Mouse (Mus musculus): ENCODE measurements at regions not wholly inside any gene's neighbourhood (a gene's known extent, or its start where the extent isn't known, plus 50 kb on each side); places are given as distances from the start of the nearest gene placed in this dataset.

DNA sequence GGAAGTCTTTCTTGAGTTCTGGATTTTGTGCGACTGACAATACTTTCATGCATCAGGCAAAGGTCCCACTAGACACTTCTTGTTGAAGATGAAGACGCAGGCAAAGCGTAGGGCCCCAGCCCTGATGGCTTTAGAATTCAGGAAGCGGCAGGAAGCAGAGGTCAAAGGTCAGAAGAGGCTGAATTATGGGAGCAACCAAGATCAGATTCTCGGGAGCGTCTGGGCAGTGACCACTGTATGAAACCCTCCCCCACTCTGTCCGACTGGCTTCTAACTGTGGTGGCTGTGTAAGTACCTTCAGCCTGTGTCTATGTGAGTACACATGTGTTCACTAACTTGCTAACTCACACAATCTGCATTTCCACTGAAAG, 160.9 kb upstream of the Haao start:
- no peak overlapping the region for H3K4me3 ChIP-seq (ENCODE audit: low read depth, low read length)
- TF ChIP-seq EP300 (IDR thresholded peaks at IDR 0.05; ENCODE audit: low read depth) (no peak), CTCF (IDR thresholded peaks at IDR 0.05; ENCODE audit: low read depth) (no peak)
- ATAC-seq (ENCODE audit: insufficient read depth, low read depth) (no peak), DNase-seq (ENCODE audit: low spot score) (no peak)
- H3K4me1 ChIP-seq (ENCODE audit: control insufficient read depth, insufficient read depth): no peaks in the 10 kb centered on the region
- no peaks in the 10 kb centered on the region for H3K9me3 ChIP-seq (replicated peaks; ENCODE audit: control insufficient read depth, low read length)
- 65% methylated on average over 7 of the region's 7 CpGs for WGBS
- no peak overlapping the region for H3K9ac ChIP-seq (replicated peaks; ENCODE audit: low read depth, low read length)
- peak overlapping the region; percentile 15; the same call in 1 of the 2 replicates for H3K27ac ChIP-seq (ENCODE audit: low read depth)
- no peak overlapping the region for H3K4me2 ChIP-seq (ENCODE audit: low read depth, low read length)
- no peaks in the 10 kb centered on the region for H3K27me3 ChIP-seq (ENCODE audit: control insufficient read depth, insufficient read depth, low read length)
- no peaks in the 10 kb centered on the region for H3K36me3 ChIP-seq (replicated peaks; ENCODE audit: control insufficient read depth, insufficient read depth, low read length)

DNA sequence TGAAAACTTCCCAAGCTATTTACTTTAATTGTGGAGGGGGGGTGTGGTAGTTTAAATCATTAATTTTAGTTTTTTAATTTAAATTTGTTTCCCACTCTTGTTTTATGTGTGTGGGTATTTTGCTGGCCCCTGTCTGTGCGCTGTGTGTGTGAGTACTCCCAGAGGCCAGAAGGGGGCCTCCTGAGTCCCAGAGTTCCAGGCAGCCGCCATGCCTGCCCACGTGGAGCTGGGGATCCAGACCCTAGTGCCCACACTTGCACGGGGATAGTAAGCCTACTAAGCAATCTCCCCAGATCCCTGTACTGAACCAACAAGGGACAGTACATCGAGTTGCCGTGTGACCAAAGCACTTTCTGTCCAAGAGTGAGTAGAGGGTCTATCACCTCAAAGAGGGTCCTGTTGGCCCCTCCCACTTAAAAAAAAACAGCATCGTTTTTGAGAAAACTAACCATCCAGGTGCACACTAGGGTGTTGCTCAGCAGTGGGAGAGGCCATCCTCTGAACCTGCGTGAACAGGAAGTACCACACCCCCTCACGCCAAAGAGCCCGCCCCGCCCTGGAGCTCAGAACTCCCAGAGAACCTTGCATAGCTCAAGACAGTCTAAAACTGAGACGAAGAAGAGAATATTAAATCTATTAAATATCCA, 160.4 kb upstream of the Haao start:
- 82% methylated on average over 12 of the region's 12 CpGs for WGBS
- Histone ChIP-seq H3K9ac (replicated peaks; ENCODE audit: low read depth, low read length) (no peak overlapping the region), H3K4me3 (ENCODE audit: low read depth, low read length) (no peak overlapping the region), H3K27me3 (ENCODE audit: control insufficient read depth, insufficient read depth, low read length) (no peaks in the 10 kb centered on the region), H3K4me1 (ENCODE audit: control insufficient read depth, insufficient read depth) (no peaks in the 10 kb centered on the region), H3K4me2 (ENCODE audit: low read depth, low read length) (no peak overlapping the region), H3K9me3 (replicated peaks; ENCODE audit: control insufficient read depth, low read length) (no peaks in the 10 kb centered on the region), H3K36me3 (replicated peaks; ENCODE audit: control insufficient read depth, insufficient read depth, low read length) (no peaks in the 10 kb centered on the region), H3K27ac (ENCODE audit: low read depth) (no peak overlapping the region)
- TF ChIP-seq EP300 (IDR thresholded peaks at IDR 0.05; ENCODE audit: low read depth) (no peak), CTCF (IDR thresholded peaks at IDR 0.05; ENCODE audit: low read depth) (no peak)
- ATAC-seq (ENCODE audit: insufficient read depth, low read depth) (no peak), DNase-seq (ENCODE audit: low spot score) (no peak)

DNA sequence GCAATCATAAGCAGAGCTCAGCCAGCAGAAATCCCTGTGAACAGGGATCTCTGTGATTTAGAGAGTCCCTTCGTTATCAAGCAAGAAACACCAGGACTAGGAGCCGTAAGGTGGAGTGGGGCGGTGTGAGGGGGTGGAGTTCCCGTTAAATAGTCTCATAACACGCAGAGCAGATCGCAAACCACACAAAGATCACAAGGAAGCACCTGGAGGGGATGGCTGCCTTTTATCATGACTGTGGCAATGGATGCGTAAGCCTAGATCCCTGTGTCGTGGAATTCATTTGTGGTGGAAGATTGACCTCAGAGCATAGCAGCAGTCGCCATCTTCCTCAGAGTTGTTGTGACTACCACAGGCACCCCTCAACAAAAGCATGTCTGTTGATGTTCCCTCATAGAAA, 159.0 kb upstream of the Haao start:
- H3K4me2 ChIP-seq (ENCODE audit: low read depth, low read length): no peak overlapping the region
- no peaks in the 10 kb centered on the region for H3K36me3 ChIP-seq (replicated peaks; ENCODE audit: control insufficient read depth, insufficient read depth, low read length)
- H3K4me1 ChIP-seq (ENCODE audit: control insufficient read depth, insufficient read depth): no peaks in the 10 kb centered on the region
- H3K9me3 ChIP-seq (replicated peaks; ENCODE audit: control insufficient read depth, low read length): no peaks in the 10 kb centered on the region
- no peak for TF ChIP-seq CTCF (IDR thresholded peaks at IDR 0.05; ENCODE audit: low read depth)
- no peak for TF ChIP-seq EP300 (IDR thresholded peaks at IDR 0.05; ENCODE audit: low read depth)
- DNase-seq (ENCODE audit: low spot score) (no peak), ATAC-seq (ENCODE audit: insufficient read depth, low read depth) (no peak)
- H3K27me3 ChIP-seq (ENCODE audit: control insufficient read depth, insufficient read depth, low read length): no peaks in the 10 kb centered on the region
- H3K4me3 ChIP-seq (ENCODE audit: low read depth, low read length): no peak overlapping the region
- H3K27ac ChIP-seq (ENCODE audit: low read depth): no peak overlapping the region
- WGBS: 86% methylated on average over 9 of the region's 9 CpGs
- H3K9ac ChIP-seq (replicated peaks; ENCODE audit: low read depth, low read length): no peak overlapping the region

DNA sequence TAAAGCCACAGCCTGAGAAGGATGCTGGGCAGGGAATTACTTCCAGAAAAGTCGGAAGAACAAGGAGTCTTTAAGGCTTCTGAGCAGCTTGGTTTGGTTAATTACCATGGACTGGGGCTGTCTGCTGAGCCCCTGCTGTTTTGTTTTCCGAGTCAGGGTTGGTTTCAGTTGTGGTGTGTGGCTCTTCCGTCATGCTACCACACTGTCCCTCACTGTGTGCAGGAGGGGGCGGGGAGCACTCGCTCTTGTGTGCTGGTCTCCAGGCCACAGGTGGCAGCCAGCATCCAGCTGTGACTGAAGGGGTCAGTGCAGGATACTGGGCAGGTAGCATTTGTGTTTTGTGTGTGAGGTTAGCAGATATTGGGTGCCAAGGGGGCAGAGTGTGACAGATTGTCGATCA, 156.5 kb upstream of the Haao start:
- no peak overlapping the region for H3K27ac ChIP-seq (ENCODE audit: low read depth)
- DNase-seq (ENCODE audit: low spot score): no peak
- 69% methylated on average over 6 of the region's 6 CpGs for WGBS
- no peaks in the 10 kb centered on the region for H3K4me1 ChIP-seq (ENCODE audit: control insufficient read depth, insufficient read depth)
- ATAC-seq (ENCODE audit: insufficient read depth, low read depth): no peak
- TF ChIP-seq CTCF (IDR thresholded peaks at IDR 0.05; ENCODE audit: low read depth): no peak
- no peak for TF ChIP-seq EP300 (IDR thresholded peaks at IDR 0.05; ENCODE audit: low read depth)
- no peaks in the 10 kb centered on the region for H3K9me3 ChIP-seq (replicated peaks; ENCODE audit: control insufficient read depth, low read length)
- no peaks in the 10 kb centered on the region for H3K36me3 ChIP-seq (replicated peaks; ENCODE audit: control insufficient read depth, insufficient read depth, low read length)
- H3K9ac ChIP-seq (replicated peaks; ENCODE audit: low read depth, low read length): no peak overlapping the region
- H3K4me2 ChIP-seq (ENCODE audit: low read depth, low read length): no peak overlapping the region
- H3K27me3 ChIP-seq (ENCODE audit: control insufficient read depth, insufficient read depth, low read length): no peaks in the 10 kb centered on the region
- no peak overlapping the region for H3K4me3 ChIP-seq (ENCODE audit: low read depth, low read length)

DNA sequence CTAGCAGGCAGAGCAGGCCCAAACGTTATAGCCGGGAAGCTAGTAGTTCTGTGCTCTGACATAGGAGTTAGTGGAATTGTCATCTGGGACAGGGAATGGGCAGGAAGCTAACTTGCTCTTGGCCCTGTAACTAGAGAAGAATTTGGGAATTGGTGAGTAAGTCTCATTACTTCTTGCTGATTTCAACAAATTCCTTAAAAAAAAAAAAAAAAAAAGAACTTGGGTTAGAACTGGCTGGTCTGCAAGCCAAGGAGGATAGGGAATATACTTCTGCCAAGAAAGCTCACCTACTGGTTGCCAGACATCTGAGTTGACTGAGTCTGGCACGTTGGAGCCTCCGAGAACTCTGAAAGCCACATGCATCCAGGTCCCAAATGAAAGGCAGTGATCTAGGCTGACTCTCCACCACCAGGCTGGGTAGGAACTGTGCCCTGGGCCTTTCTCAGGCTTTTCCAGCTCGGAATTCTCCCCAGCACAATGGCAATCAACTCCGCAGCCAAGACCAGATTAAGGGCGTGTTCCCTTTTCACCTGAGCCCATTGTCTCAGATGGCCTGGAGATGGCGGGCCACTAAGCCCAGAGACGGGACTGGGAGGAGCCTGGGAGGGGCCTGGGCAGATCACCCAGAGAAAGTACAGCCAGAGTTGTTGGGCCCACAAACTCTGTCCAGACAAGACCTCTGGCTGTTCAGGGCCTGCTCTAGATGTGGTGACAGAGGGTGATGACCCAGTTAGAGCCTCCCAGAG, 155.9 kb upstream of the Haao start:
- no peak overlapping the region for H3K4me3 ChIP-seq (ENCODE audit: low read depth, low read length)
- H3K27me3 ChIP-seq (ENCODE audit: control insufficient read depth, insufficient read depth, low read length): no peaks in the 10 kb centered on the region
- no peak overlapping the region for H3K9ac ChIP-seq (replicated peaks; ENCODE audit: low read depth, low read length)
- H3K27ac ChIP-seq (ENCODE audit: low read depth): no peak overlapping the region
- TF ChIP-seq CTCF (IDR thresholded peaks at IDR 0.05; ENCODE audit: low read depth) (no peak), EP300 (IDR thresholded peaks at IDR 0.05; ENCODE audit: low read depth) (no peak)
- no peaks in the 10 kb centered on the region for H3K4me1 ChIP-seq (ENCODE audit: control insufficient read depth, insufficient read depth)
- DNase-seq (ENCODE audit: low spot score) (no peak), ATAC-seq (ENCODE audit: insufficient read depth, low read depth) (no peak)
- H3K4me2 ChIP-seq (ENCODE audit: low read depth, low read length): no peak overlapping the region
- 63% methylated on average over 9 of the region's 9 CpGs for WGBS
- H3K36me3 ChIP-seq (replicated peaks; ENCODE audit: control insufficient read depth, insufficient read depth, low read length): no peaks in the 10 kb centered on the region
- no peaks in the 10 kb centered on the region for H3K9me3 ChIP-seq (replicated peaks; ENCODE audit: control insufficient read depth, low read length)
